Mouse (Mus musculus): Measurements from ENCODE around the gene Wwox. TPM values are rescaled to one million over a fixed set of nuclear protein-coding genes. Genes with fewer than 3 reads are reported as not detected.

Wwox gene
- polyA plus RNA-seq, 1 experiment from 2014 or later = 12.9 TPM

- Histone ChIP-seq H3K9me3 (ENCODE audit: control insufficient read depth, low read length) (no peaks in the 10 kb centered on the region), H3K27me3 (ENCODE audit: control insufficient read depth, insufficient read depth, low read length) (no peaks in the 10 kb centered on the region), H3K27ac (replicated peaks; ENCODE audit: low read depth, low read length) (no peak overlapping the region), H3K4me2 (ENCODE audit: low read length) (no peak overlapping the region), H3K9ac (replicated peaks; ENCODE audit: low read length) (no peak overlapping the region), H3K4me1 (ENCODE audit: control insufficient read depth, insufficient read depth, low read length) (no peaks in the 10 kb centered on the region), H3K4me3 (replicated peaks; ENCODE audit: low read depth, low read length) (no peak overlapping the region), H3K36me3 (ENCODE audit: control insufficient read depth, insufficient read depth, low read length) (no peaks in the 10 kb centered on the region)
- DNase-seq (no peak), ATAC-seq (ENCODE audit: low FRiP score, low TSS enrichment) (no peak)
- WGBS = 88% methylated on average over 7 of the region's 7 CpGs
Observed at GRCm38 (mm10) chr8:114629719-114630118, 190.3 kb downstream of the Wwox start.

GRCm38 (mm10) chr8:114631087-114631486 is 191.6 kb downstream of the Wwox start:
- no peak for ATAC-seq (ENCODE audit: low FRiP score, low TSS enrichment)
- H3K27ac ChIP-seq (replicated peaks; ENCODE audit: low read depth, low read length) = no peak overlapping the region
- H3K4me1 ChIP-seq (ENCODE audit: control insufficient read depth, insufficient read depth, low read length) = no peaks in the 10 kb centered on the region
- no peaks in the 10 kb centered on the region for H3K27me3 ChIP-seq (ENCODE audit: control insufficient read depth, insufficient read depth, low read length)
- H3K9ac ChIP-seq (replicated peaks; ENCODE audit: low read length) = no peak overlapping the region
- no peak for DNase-seq
- 34% methylated on average over 6 of the region's 6 CpGs for WGBS
- H3K36me3 ChIP-seq (ENCODE audit: control insufficient read depth, insufficient read depth, low read length) = no peaks in the 10 kb centered on the region
- no peak overlapping the region for H3K4me3 ChIP-seq (replicated peaks; ENCODE audit: low read depth, low read length)
- no peak overlapping the region for H3K4me2 ChIP-seq (ENCODE audit: low read length)
- H3K9me3 ChIP-seq (ENCODE audit: control insufficient read depth, low read length) = no peaks in the 10 kb centered on the region

DNA sequence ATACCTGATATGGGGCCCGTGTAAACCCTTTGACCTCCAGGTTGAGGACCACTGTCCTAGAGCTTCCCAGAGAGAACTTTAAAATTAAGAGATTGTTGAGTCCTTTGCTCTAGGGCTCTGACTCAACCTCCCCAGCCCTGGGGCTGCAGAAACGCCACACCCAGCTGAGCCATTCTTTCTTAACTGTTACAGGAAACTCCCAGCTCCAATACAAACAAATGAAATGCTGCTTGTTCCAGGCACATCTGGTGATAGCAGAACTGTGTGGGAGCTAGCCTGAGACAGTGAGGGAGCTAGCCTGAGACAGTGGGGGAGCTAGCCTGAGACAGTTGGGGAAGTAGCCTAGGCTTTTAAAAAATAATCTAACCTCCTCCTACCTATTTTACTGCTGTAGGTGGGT is 194.7 kb downstream of the Wwox start:
- Histone ChIP-seq H3K4me1 (ENCODE audit: control insufficient read depth, insufficient read depth, low read length) (no peaks in the 10 kb centered on the region), H3K4me3 (replicated peaks; ENCODE audit: low read depth, low read length) (no peak overlapping the region), H3K36me3 (ENCODE audit: control insufficient read depth, insufficient read depth, low read length) (no peaks in the 10 kb centered on the region), H3K27ac (replicated peaks; ENCODE audit: low read depth, low read length) (no peak overlapping the region), H3K4me2 (ENCODE audit: low read length) (no peak overlapping the region), H3K9ac (replicated peaks; ENCODE audit: low read length) (no peak overlapping the region), H3K27me3 (ENCODE audit: control insufficient read depth, insufficient read depth, low read length) (no peaks in the 10 kb centered on the region), H3K9me3 (ENCODE audit: control insufficient read depth, low read length) (no peaks in the 10 kb centered on the region)
- 88% methylated on average over 2 of the region's 2 CpGs for WGBS
- DNase-seq = no peak
- ATAC-seq (ENCODE audit: low FRiP score, low TSS enrichment) = no peak

- H3K4me2 ChIP-seq (ENCODE audit: low read length) = no peak overlapping the region
- no peak overlapping the region for H3K27ac ChIP-seq (replicated peaks; ENCODE audit: low read depth, low read length)
- H3K36me3 ChIP-seq (ENCODE audit: control insufficient read depth, insufficient read depth, low read length) = no peaks in the 10 kb centered on the region
- 71% methylated on average over 9 of the region's 9 CpGs for WGBS
- no peaks in the 10 kb centered on the region for H3K9me3 ChIP-seq (ENCODE audit: control insufficient read depth, low read length)
- DNase-seq = no peak
- H3K4me3 ChIP-seq (replicated peaks; ENCODE audit: low read depth, low read length) = no peak overlapping the region
- ATAC-seq (ENCODE audit: low FRiP score, low TSS enrichment) = no peak
- H3K9ac ChIP-seq (replicated peaks; ENCODE audit: low read length) = no peak overlapping the region
- H3K27me3 ChIP-seq (ENCODE audit: control insufficient read depth, insufficient read depth, low read length) = no peaks in the 10 kb centered on the region
- no peaks in the 10 kb centered on the region for H3K4me1 ChIP-seq (ENCODE audit: control insufficient read depth, insufficient read depth, low read length)
Observed at GRCm38 (mm10) chr8:114634669-114635410, 195.4 kb downstream of the Wwox start.

GRCm38 (mm10) chr8:114636376-114636775 is 196.9 kb downstream of the Wwox start:
- Histone ChIP-seq H3K9me3 (ENCODE audit: control insufficient read depth, low read length) (no peaks in the 10 kb centered on the region), H3K4me3 (replicated peaks; ENCODE audit: low read depth, low read length) (no peak overlapping the region), H3K9ac (replicated peaks; ENCODE audit: low read length) (no peak overlapping the region), H3K27me3 (ENCODE audit: control insufficient read depth, insufficient read depth, low read length) (no peaks in the 10 kb centered on the region), H3K4me2 (ENCODE audit: low read length) (no peak overlapping the region), H3K4me1 (ENCODE audit: control insufficient read depth, insufficient read depth, low read length) (no peaks in the 10 kb centered on the region), H3K27ac (replicated peaks; ENCODE audit: low read depth, low read length) (no peak overlapping the region), H3K36me3 (ENCODE audit: control insufficient read depth, insufficient read depth, low read length) (no peaks in the 10 kb centered on the region)
- DNase-seq = no peak
- no peak for ATAC-seq (ENCODE audit: low FRiP score, low TSS enrichment)
- 86% methylated on average over 5 of the region's 5 CpGs for WGBS

DNA sequence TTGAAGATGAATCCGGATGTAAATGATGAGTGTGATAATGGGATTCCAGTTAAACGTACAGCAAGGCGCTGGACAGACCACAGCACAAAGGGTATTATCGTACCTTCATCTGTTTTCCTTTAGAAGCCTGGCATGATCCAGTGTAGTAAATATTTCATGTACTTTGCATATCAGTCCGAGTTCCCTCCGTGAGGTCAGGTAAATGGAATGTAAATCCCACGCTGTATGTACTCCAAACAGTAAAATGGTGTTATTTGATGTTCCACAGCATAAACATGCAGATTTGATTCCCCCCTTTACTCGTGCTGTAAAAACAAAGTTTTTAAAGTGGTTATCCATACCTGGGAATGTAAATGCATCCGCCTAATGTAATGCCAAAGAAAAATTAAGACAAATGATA is 202.4 kb downstream of the Wwox start:
- 64% methylated on average over 9 of the region's 9 CpGs for WGBS
- Histone ChIP-seq H3K9me3 (ENCODE audit: control insufficient read depth, low read length) (no peaks in the 10 kb centered on the region), H3K4me1 (ENCODE audit: control insufficient read depth, insufficient read depth, low read length) (no peaks in the 10 kb centered on the region), H3K36me3 (ENCODE audit: control insufficient read depth, insufficient read depth, low read length) (no peaks in the 10 kb centered on the region), H3K4me3 (replicated peaks; ENCODE audit: low read depth, low read length) (no peak overlapping the region), H3K4me2 (ENCODE audit: low read length) (no peak overlapping the region), H3K27ac (replicated peaks; ENCODE audit: low read depth, low read length) (no peak overlapping the region), H3K9ac (replicated peaks; ENCODE audit: low read length) (no peak overlapping the region), H3K27me3 (ENCODE audit: control insufficient read depth, insufficient read depth, low read length) (no peaks in the 10 kb centered on the region)
- no peak for ATAC-seq (ENCODE audit: low FRiP score, low TSS enrichment)
- no peak for DNase-seq

DNA sequence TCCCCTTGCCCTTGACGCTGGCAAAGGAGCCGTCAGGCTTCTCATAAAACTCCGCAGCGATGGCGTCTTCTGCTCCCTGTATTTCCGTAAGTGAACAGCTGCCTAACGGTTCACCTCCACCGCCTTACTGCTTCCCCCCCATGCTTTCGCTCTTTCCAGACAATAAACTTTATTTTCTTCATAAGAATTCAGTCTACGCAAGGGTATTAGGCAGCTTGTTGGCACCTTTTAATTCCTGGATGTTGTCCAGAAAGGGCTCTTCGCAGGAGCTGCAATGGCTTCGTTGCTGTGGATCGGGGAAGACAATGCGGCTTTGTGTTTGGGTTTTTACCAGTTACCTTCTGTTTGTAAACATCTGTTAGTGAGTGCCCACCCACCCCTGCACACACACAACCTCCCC is 211.3 kb downstream of the Wwox start:
- ATAC-seq (ENCODE audit: low FRiP score, low TSS enrichment) = no peak
- Histone ChIP-seq H3K9ac (replicated peaks; ENCODE audit: low read length) (no peak overlapping the region), H3K27ac (replicated peaks; ENCODE audit: low read depth, low read length) (no peak overlapping the region), H3K4me1 (ENCODE audit: control insufficient read depth, insufficient read depth, low read length) (no peaks in the 10 kb centered on the region), H3K4me3 (replicated peaks; ENCODE audit: low read depth, low read length) (no peak overlapping the region), H3K4me2 (ENCODE audit: low read length) (no peak overlapping the region), H3K27me3 (ENCODE audit: control insufficient read depth, insufficient read depth, low read length) (no peaks in the 10 kb centered on the region), H3K9me3 (ENCODE audit: control insufficient read depth, low read length) (no peaks in the 10 kb centered on the region), H3K36me3 (ENCODE audit: control insufficient read depth, insufficient read depth, low read length) (no peaks in the 10 kb centered on the region)
- peak; percentile 26 for DNase-seq
- 80% methylated on average over 14 of the region's 14 CpGs for WGBS

GRCm38 (mm10) chr8:114657789-114658188 is 218.3 kb downstream of the Wwox start:
- H3K27ac ChIP-seq (replicated peaks; ENCODE audit: low read depth, low read length) = no peak overlapping the region
- no peak for ATAC-seq (ENCODE audit: low FRiP score, low TSS enrichment)
- no peak overlapping the region for H3K4me2 ChIP-seq (ENCODE audit: low read length)
- no peak overlapping the region for H3K4me3 ChIP-seq (replicated peaks; ENCODE audit: low read depth, low read length)
- H3K9me3 ChIP-seq (ENCODE audit: control insufficient read depth, low read length) = no peaks in the 10 kb centered on the region
- DNase-seq = peak; percentile 22
- no peak overlapping the region for H3K9ac ChIP-seq (replicated peaks; ENCODE audit: low read length)
- no peaks in the 10 kb centered on the region for H3K4me1 ChIP-seq (ENCODE audit: control insufficient read depth, insufficient read depth, low read length)
- H3K27me3 ChIP-seq (ENCODE audit: control insufficient read depth, insufficient read depth, low read length) = no peaks in the 10 kb centered on the region
- WGBS = 75% methylated on average over 4 of the region's 4 CpGs
- no peaks in the 10 kb centered on the region for H3K36me3 ChIP-seq (ENCODE audit: control insufficient read depth, insufficient read depth, low read length)

- H3K4me1 ChIP-seq (ENCODE audit: control insufficient read depth, insufficient read depth, low read length) = no peaks in the 10 kb centered on the region
- 70% methylated on average over 4 of the region's 4 CpGs for WGBS
- H3K27me3 ChIP-seq (ENCODE audit: control insufficient read depth, insufficient read depth, low read length) = no peaks in the 10 kb centered on the region
- no peaks in the 10 kb centered on the region for H3K9me3 ChIP-seq (ENCODE audit: control insufficient read depth, low read length)
- H3K4me3 ChIP-seq (replicated peaks; ENCODE audit: low read depth, low read length) = no peak overlapping the region
- H3K9ac ChIP-seq (replicated peaks; ENCODE audit: low read length) = no peak overlapping the region
- H3K4me2 ChIP-seq (ENCODE audit: low read length) = no peak overlapping the region
- H3K27ac ChIP-seq (replicated peaks; ENCODE audit: low read depth, low read length) = no peak overlapping the region
- ATAC-seq (ENCODE audit: low FRiP score, low TSS enrichment) (no peak), DNase-seq (no peak)
- H3K36me3 ChIP-seq (ENCODE audit: control insufficient read depth, insufficient read depth, low read length) = no peaks in the 10 kb centered on the region
Observed at GRCm38 (mm10) chr8:114658475-114658874, 219.0 kb downstream of the Wwox start.
